Mouse (Mus musculus) mature B cell (primary cell): ENCODE measurements around the gene Cela1.

Experiments used
- in situ Hi-C: fragments of 300-500 bp; cut with MboI; formaldehyde crosslinking; loops from 2 replicates; pipeline ENCODE4 v1.14.3; 2019

Cela1 gene

GRCm38 (mm10) chr15:100687430-100687971 lies at the start of gene Cela1:
Cela1 (minus strand) TSS chr15:100687921.
- in situ Hi-C loops: no loop called here

- in situ Hi-C loops: no loop called here
These were observed 48.2 kb upstream of the Cela1 start for GRCm38 (mm10) chr15:100735953-100736300.

DNA sequence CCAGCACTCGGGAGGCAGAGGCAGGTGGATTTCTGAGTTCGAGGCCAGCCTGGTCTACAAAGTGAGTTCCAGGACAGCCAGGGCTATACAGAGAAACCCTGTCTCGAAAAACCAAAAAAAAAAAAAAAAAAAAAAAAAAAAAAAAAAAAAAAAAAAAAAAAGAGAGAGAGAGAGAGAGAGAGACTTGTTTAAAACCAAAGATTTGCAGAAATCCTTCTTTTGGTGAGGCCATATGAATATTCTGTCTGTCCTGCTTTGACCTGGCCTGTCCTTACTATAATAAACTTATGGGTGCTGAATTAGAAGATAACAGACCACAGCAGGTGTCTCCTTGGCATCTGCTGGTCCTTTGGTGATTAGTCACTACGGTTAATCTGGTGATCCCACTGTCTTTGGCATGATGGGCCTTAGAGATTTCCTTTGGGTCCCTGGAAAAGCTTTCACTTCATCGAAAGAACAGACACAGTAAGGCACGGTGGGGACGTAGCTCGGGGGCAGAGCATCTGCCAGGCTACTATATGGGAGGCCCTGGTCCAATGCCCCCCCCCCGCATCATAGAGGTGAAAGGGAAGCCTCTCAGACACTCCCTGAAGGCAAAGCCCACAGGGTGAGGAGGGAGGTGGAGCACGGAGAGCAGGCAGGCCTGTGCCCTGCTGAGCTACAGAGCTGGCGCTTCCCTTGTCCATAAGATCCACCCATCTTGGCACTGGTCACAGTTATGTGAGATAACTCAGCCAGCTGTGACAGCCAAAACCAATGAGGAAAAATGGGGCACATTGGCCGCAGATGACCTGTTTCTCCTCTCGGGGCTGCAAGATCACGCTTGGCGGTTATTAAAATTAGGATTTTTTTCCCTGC lies 47.6 kb upstream of the Cela1 start:
- in situ Hi-C loops: no loop called here

- in situ Hi-C loops: no loop called here
These were observed 44.9 kb upstream of the Cela1 start for GRCm38 (mm10) chr15:100732580-100732979.

DNA sequence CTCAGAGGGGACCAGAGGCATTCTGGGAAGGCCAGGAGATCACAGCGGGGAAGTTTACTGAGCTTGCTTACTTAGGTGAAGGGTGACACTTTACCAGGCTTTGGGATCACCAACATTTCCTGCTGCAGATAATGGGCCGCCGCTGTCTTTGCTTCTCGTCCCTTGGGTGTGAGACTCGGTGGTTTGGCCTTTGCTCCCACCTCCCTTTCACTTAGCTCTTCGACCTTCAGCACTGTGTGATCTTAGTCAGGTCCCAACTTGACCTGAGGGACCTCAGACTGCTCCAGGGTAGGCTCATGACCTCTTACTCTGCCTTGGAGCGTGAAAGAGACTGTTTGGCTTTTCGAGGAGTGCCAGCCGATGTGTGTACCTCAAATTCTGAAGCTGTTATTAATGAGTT lies 43.4 kb upstream of the Cela1 start:
- in situ Hi-C loops: no loop called here

GRCm38 (mm10) chr15:100729281-100729985 lies 41.7 kb upstream of the Cela1 start, which contains the start of gene Galnt6:
Galnt6 (minus strand) TSS chr15:100729376.
- in situ Hi-C loops: no loop called here

GRCm38 (mm10) chr15:100728586-100728985 lies 40.9 kb upstream of the Cela1 start:
- in situ Hi-C loops: no loop called here

DNA sequence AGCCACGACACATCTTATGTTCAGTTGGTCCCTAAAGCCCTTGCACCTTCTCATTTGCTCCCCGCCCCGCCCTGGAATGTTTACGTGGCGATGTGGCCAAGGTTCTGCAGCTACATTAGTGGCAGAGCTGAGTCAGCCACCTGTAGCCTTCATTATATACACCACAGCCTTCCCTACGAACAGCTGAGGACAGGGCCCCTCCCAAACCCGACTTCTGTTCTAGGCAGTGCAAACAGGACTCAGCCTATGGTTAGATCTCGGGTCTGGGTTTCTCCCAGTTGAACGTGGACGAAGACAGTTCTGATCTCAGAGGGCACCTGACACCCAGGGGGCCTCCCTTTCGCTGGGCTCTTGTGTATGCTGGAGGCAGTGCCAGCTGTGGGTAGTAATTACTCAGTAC lies 40.1 kb upstream of the Cela1 start:
- in situ Hi-C loops: no loop called here

- in situ Hi-C loops: no loop called here
These were observed 39.0 kb upstream of the Cela1 start for GRCm38 (mm10) chr15:100726721-100727120.

DNA sequence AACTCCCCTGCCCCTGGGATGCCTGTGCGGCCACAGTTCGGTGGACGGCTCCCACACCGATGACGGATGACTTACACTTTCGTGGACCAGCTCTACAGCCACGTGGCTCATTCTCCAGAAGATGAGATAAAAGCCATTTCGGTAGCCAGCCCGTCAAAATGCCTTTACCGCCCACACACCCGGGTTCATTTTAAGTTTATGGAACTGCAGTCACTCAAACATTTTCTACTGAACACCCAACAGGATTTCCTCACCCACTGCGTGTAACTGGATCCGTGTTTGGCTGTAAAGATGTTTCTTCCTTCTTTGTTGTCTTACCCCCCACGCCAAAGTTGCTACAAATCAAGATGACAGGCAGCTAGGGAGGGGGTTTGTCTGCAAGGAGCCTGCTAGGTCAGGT lies 35.8 kb upstream of the Cela1 start:
- in situ Hi-C loops: no loop called here

- in situ Hi-C loops: no loop called here
These were observed 34.8 kb upstream of the Cela1 start for GRCm38 (mm10) chr15:100722564-100722963.

DNA sequence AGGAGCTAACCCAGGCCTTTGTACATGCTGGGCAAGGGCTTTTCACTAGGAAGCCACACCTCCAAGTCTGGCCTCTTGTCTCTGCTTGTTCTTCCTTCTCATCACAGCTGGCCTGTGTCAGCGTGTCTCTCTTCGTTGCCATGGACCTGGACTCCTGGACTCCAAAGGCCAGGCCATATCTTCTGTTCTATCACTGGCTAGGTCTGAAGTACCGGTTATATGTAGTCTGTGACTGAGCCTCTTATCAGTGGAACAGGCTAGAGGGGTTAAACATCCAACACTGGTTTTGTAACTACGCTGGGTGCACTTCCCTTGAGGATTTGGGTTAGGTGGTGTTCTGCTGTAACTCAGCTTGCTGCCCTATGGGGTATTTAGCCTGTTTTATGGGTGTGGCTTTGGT lies 34.3 kb upstream of the Cela1 start:
- in situ Hi-C loops: no loop called here

- in situ Hi-C loops: no loop called here
These were observed 33.7 kb upstream of the Cela1 start for GRCm38 (mm10) chr15:100721445-100721844.

- in situ Hi-C loops: no loop called here
These were observed 32.3 kb upstream of the Cela1 start for GRCm38 (mm10) chr15:100720066-100720465.

- in situ Hi-C loops: no loop called here
These were observed 31.5 kb upstream of the Cela1 start for GRCm38 (mm10) chr15:100719217-100719616.

- in situ Hi-C loops: no loop called here
These were observed 30.9 kb upstream of the Cela1 start for GRCm38 (mm10) chr15:100718572-100718971.

GRCm38 (mm10) chr15:100717933-100718332 lies 30.2 kb upstream of the Cela1 start:
- in situ Hi-C loops: no loop called here

DNA sequence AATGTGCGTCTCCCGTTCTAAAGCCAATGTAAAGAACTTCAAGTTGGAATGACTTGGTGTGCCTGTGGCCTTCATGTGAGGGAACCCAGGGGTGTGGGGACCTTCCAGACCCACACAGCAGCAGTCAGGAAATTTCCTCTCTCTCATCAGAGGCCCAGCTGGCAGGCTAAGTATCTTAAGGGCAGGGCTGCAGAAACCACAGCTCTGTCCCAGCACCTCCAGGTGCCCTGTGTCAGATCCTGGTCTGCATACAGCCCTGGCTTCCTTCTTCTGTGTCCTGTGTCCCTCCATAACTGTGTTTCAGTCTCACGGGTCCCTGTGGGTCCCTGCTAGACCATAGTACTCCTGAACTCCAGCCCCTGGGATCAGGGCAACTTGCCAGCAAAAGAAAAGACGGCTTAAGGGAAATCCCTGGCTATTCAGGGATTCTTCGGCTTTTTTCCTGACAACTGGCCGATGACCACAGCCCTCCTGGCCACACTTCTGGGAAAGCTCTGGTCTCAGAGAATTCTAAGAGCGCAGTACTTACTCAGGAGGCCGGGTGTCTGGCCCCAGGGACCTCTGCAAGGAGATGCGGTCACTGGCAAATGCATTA lies 27.8 kb upstream of the Cela1 start:
- in situ Hi-C loops: no loop called here

DNA sequence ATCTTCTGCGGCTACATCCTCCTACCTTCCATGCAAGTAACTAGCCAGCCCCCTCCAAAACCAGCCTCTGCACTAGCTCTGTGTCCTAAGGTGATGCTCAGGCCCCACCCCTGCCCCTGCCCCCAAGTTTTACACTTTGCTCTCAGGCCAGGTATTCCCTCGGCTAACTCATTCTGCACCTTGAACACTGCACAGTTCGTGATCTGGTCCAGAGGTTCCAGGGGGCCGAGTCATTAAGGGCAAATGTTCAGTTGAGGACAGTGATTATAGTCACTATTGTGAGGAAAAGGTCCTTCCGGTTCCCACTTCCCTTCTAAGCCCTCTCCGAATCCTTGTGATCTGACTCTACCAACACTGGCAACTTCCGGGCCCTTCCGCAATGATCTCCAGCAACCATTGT lies 26.7 kb upstream of the Cela1 start:
- in situ Hi-C loops: no loop called here

DNA sequence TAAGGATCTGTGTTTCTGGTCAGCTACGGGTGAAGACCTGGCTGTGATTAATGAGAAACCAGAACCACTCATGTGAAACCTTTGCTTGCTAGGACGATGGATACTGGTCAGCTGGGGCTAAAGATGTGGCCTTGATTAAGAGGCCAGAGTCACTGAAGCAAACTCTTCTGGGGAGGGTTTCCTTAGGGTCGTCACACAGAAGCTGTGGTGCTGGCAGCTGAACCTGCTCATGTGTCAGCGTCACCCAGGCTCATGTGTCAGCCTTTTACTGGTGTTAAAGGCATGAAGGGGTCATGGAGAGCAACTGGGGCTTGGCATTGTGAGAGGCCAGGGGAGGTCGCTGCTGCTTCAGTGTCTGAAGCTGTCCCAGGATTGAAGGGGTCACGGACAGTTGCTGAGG lies 23.1 kb upstream of the Cela1 start:
- in situ Hi-C loops: no loop called here

DNA sequence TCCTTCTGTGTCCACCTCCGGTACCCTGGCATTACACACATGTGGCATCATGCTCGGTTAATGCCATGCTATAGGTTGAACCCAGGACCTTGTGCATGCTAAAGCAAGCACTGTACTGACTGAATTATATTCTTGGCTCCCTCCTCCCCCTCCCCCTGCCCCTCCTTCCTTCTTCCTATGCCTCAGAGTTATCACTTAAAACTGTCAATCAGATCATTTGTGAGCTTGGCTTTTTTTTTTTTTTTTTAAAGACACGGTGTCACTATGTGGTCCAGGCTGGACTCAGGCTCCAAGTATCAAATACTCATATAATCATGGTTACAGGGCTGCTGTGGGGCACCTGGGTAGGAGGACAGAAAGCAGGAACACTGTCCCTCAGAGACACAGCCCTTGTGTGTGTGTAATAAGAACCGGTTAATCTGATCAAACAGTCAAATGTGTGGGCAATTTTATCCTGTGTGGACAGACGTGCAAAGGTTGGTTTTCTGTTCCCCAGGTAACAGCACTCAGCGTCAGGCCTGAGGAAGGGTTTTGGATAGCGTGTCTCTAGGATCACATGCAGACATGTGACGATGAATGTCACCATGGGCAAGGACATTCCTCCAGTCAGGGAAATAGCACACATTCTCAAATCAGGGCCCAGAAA lies 20.8 kb upstream of the Cela1 start:
- in situ Hi-C loops: no loop called here

- in situ Hi-C loops: no loop called here
These were observed 18.5 kb upstream of the Cela1 start for GRCm38 (mm10) chr15:100706226-100706625.
